Mouse (Mus musculus) T-helper 1 cell (primary cell): ENCODE data around the gene Slc12a6.

Experiments
- in situ Hi-C: fragments of 300-600 bp; cut with MboI, MseI; formaldehyde crosslinking; loops from one replicate; pipeline ENCODE4 v1.15.1; 2025; ENCODE audit warnings: high pct_unique_total_duplicates

The Slc12a6 gene

DNA sequence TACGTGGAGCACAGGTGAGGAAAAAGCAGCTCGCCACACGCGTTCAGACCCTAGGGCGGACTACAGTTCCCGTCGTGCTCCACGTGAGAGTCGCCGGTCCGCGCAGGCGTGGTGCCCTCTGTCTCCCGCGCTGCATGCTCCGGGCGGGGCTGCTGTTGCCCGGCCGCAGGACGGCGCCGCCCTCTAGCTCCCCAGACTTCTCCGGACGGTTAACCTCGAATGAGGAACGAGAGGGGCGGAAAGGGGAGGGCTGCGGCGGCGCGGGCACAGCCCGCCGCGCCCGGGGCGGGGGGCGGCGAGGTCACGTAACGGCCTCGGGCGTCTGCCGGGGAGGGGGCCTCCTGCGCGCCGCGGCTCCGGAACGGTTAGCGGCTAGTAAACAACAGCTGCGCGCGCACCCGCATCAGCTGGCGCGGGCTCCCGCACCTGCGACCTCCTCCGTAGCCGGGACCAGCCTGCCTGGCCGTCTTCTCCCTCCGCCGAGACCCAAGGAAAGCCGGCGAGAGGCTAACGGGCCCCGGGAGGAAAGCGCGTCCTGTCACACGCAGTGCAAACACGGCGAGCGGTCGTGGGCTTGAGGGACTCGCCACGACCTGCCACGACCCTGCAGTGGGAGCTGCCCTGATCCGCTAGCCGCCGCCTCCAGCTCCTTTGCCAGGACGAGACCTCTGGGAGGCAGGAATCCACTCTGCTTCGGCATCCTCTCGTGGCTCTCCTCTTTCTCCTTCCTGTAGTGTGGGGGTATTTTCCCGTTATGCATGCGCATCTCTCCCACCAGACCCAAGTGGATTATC lies at the start of gene Slc12a6:
Gene Slc12a6, plus strand, starts transcription at position 378 of the 794 bp plus-strand sequence.
- in situ Hi-C loops = no loop called here

DNA sequence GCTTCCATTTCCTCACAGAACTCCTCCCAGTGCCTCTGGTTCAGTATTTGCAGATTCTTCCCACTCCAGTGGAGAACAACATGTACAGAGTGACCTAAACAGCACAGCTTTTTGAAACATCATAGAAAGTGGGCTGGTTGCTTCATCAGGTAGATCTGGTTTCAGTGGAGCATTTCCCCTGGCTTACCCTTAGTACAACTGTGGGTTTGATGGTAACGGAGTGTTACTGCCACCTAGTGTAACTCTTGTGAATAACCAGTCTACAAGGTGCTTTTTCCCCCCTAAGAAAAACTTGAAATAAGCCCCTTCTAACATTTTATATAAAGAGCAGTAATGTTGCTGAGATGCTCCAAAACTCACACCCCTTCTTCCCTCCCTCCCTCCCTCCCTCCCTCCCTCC lies 49.6 kb upstream of the Slc12a6 start:
- in situ Hi-C loops = loop anchor here (10.0 kb wide), 1 partner anchor 201 kb away; the partner anchor contains the start of gene Olfr1310

DNA sequence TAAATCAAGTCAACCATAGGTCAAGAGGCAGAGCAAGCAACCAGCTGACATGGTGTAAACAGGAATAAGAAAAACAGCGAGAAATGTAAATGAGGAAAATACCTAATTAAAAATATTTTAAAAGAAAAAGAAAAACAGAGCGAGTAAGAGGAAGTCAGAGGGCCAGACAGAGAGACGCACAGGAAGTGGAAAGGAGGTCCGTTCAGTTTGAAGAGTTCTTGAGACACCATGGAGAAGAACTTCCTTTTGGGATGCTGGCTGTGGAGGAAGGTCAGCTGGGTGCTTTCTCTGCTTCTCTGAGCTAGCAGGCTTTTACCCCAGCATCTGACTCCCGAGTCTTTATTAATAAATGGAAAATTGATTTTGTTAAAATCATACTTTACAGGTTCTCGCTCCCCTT lies 48.0 kb upstream of the Slc12a6 start:
- in situ Hi-C loops = loop anchor here (10.0 kb wide), 1 partner anchor 203 kb away; the partner anchor contains the start of gene Olfr1310

DNA sequence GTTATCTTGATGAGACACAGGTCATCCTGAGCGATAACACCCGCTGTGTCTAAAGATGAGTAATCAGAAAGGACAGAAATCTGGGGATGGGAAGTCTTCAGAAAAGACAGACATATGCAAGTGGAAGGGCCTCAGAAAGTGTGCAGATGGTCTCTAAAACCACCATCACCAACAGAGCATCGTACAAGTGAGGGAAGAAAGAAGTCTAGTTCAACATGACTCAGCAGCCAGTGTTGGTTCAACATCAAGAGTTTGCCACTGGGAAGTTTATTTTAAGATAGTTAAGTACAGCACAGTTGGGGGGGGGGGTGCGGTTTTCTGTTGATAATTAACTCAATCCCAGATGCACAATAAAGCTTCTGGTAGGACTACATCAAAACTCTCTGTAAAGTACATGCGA lies 44.7 kb upstream of the Slc12a6 start:
- in situ Hi-C loops = no loop called here

DNA sequence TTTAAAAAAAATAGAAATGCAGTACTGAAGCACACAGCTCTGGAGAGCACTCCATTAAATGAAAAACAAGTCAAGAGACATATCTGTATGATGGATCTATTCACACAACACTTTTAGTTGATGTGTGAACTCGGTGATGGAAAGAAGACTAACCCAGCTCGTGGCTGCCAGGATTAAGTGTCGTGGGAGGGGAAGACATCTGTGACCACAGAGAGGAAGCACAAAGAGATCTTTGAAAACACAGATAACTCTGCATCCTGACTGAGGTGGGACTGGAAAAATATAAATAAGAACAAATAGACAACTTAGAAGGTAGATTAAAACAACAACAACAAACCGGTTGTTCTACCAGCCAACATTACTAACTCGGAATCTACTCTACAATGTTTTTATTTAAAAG lies 43.0 kb upstream of the Slc12a6 start:
- in situ Hi-C loops = no loop called here

- in situ Hi-C loops = no loop called here
Measured at GRCm38 (mm10) chr2:112224356-112224755, 41.3 kb upstream of the Slc12a6 start.

- in situ Hi-C loops = no loop called here
Measured at GRCm38 (mm10) chr2:112232623-112233022, 33.0 kb upstream of the Slc12a6 start.

DNA sequence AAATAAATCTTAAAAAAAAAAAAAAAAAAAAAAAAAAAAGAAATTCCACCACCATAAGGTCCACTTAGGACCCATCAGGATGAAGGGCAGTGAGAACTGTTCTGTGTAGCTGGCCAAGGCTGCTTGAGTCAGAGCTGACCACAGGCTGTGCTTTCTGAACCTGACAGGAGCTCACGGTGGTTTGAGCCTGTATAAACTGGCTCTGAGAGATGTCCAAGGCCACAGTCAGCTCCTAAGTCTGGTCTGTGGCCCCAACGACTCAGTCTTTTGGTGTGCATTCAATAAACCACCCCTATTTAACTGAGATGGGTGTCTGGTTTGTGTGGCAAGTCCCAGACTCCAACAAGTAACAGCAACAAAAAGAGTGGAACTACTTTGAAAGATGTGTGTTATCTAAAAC lies 29.0 kb upstream of the Slc12a6 start:
- in situ Hi-C loops = no loop called here

DNA sequence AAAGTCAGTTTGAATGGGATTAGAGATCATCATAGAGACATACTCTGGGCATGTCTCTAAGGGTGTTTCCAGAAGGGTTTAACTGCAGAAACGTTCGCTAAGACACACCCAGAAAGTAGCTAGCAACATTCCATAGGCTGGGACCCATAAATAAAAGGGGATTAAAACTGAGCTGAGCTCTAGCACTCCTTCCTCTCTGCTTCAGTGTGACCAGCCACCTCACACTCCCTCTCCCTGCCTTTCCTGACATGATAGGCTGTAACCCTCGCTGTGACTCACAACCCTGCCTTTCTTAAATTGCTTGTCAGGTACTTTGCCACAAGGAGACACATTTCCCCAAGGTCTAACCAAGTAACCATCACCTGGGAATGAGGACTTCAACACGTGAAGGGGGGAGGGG lies 27.6 kb upstream of the Slc12a6 start:
- in situ Hi-C loops = no loop called here

- in situ Hi-C loops = no loop called here
Measured at GRCm38 (mm10) chr2:112239212-112239934, 26.3 kb upstream of the Slc12a6 start, which contains the start of gene Lpcat4. TSS of gene Lpcat4 (plus strand) at chr2:112239468.

DNA sequence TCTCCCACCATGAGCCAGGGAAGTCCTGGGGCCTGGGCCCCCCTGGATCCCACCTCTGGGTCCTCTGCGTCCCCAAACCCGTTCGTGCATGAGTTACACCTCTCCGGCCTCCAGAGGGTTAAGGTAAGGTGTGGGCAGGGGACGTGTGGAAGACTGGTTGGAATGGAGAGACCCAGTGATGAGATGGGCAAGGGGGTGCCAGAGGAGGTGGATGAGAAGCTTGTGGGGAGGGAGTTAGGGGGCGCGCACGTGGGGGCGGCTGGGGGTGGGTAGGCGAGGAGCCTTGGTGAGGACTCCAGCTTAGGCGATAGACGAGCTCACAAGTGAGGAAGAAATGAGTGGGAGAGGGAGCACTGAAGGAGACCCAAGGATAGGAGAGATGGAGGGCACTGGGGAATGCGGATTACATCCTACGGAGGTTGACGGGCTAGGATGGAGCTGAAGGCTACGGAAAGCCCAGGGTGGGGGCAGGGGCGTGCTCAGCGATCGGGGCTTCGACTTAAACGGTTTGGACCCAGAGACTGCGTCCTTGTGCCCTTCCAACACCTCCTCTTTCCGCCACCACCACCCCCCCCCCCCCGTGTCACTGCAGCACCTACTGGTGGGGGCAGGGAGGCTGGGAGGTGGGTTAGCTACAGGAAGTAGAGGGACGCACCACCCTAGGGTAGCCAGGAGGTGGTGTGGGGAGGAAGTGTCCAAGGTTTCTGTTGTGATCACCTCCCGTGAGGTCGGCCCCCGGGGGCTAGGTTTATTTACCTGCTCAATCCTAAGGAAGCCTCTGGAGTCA lies 25.5 kb upstream of the Slc12a6 start:
- in situ Hi-C loops = no loop called here

DNA sequence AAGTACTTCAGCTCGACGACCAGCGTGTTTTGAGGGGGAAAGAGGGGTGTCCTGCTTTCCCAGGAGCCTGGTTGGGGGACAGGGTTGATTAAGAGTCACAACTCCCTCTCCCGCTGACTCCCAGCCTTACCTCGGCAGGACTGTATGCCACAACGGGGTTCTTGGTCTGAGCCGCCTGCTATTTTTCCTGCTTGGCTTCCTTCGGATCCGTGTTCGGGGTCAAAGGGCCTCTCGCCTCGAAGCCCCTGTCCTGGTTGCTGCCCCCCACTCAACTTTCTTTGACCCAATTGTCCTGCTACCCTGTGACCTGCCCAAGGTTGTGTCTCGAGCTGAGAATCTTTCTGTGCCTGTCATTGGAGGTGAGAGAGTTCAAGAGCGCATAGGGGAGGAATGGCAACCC lies 23.8 kb upstream of the Slc12a6 start:
- in situ Hi-C loops = no loop called here

- in situ Hi-C loops = loop anchor here (5.0 kb wide), 1 partner anchor 237 kb away; the partner anchor contains the start of gene Chrm5
Measured at GRCm38 (mm10) chr2:112245307-112245706, 20.3 kb upstream of the Slc12a6 start.

DNA sequence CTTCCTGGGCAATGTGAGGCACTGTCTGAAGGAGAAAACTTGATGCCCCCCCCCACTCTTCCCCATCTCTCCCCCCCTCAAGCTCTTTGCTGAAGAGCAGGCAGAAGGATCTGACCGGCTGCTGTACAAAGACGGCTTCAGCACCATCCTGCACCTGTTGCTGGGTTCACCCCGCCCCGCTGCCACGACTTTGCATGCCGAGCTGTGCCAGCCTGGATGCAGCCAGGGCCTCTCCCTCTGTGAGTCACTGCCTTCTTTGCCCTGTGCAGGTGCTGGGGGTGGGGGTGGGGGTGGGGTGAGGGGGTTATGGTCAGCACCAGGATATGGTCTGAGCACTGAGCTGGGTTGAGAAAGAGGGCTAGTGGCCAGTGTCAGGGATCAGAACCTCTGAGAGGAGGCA lies 19.4 kb upstream of the Slc12a6 start:
- in situ Hi-C loops = loop anchor here (5.0 kb wide), 1 partner anchor 236 kb away; the partner anchor contains the start of gene Chrm5

GRCm38 (mm10) chr2:112247323-112247722 lies 18.3 kb upstream of the Slc12a6 start:
- in situ Hi-C loops = loop anchor here (5.0 kb wide), 1 partner anchor 235 kb away; the partner anchor contains the start of gene Chrm5

DNA sequence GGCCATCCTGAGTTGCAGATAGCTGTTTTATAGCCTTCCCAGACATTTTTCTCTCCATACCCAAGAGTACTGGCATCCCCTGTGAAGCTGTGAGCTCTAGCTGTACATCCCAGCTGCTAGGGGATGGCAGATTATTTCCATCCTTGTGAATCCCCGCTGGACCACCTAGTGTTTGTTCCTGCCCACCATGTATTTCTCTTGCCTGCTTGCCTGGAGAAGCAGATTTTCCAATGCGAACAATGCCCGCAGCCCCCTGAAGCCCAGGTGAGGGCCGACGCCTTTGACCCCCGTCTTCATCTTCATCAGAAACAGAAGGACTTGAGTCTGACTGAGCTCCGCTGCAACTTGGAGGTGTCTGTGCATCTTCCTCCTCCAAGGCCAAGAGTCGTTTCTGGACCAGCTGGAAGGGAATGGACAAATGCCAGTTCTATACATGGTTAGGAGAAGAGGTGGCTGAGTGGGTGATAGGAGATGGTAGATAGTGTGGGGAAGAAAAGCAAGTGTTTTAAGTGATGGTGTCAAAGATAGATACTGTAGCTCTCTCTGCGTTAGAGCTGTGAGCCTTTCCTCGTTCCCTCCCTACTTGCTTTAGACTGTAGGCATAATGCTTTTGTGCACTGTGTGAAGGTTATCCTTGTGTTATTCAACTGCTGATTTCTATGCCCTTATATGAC lies 15.7 kb upstream of the Slc12a6 start:
- in situ Hi-C loops = loop anchor here (5.0 kb wide), 1 partner anchor 232 kb away; the partner anchor contains the start of gene Chrm5

- in situ Hi-C loops = loop anchor here (5.0 kb wide), 1 partner anchor 112 kb away; the partner anchor contains the start of gene Emc4
Measured at GRCm38 (mm10) chr2:112254675-112255515, 10.7 kb upstream of the Slc12a6 start.

DNA sequence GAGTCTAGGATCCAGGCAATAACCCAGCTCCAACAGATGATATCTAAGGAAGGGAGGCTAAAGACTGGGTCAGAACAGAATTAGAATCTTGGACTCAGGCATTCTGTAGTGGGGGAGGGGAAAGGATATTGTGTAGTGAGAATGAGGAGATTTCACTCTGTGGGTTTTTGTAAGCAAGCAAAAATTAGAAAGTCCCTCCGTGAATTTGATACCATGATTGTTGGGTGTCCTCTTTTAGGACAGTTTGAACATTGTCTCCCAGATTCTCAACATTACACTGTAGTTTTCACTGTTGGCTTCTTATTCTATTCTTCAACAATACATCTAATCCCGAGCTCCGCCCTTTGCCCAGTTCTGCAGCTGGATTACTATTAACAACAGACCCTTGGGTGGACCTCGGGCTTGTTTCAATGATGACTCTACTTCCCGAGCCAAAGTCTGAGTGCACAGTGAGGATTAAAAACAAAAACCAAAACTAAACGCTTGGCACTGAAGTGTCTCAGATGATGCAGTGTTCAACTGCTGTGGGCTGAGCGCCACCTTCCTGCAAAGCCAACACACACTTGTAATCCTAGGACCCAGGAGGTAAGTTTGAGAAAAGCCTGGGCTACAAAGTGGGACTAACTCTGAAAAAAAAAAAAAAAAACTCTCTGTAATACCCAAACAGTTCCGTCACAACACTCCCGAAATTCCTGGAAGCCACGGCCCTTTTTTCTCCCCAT lies 6.2 kb upstream of the Slc12a6 start, which contains the start of gene Nutm1:
Gene Nutm1, minus strand, starts transcription at position 51 of the 722 bp plus-strand sequence.
- in situ Hi-C loops = loop anchor here (5.0 kb wide), 1 partner anchor 108 kb away; the partner anchor contains the start of gene Emc4
